Mouse (Mus musculus) embryonic fibroblast, embryonic 13.5 days (primary cell): ENCODE measurements around the gene Vhl.

Experiments
- CTCF ChIP-seq: IDR thresholded peaks from 2 replicates; pipeline ENCODE4 v1.5.1; 2011; ENCODE audit warnings: mild to moderate bottlenecking, control low read depth, low read length, moderate library complexity, borderline replicate concordance; ENCODE audit not compliant: insufficient read depth
- POLR2A ChIP-seq: IDR thresholded peaks from 2 replicates; pipeline ENCODE4 v1.6.1; 2011; ENCODE audit warnings: low read depth, mild to moderate bottlenecking, control low read depth, low read length, moderate library complexity

DNA sequence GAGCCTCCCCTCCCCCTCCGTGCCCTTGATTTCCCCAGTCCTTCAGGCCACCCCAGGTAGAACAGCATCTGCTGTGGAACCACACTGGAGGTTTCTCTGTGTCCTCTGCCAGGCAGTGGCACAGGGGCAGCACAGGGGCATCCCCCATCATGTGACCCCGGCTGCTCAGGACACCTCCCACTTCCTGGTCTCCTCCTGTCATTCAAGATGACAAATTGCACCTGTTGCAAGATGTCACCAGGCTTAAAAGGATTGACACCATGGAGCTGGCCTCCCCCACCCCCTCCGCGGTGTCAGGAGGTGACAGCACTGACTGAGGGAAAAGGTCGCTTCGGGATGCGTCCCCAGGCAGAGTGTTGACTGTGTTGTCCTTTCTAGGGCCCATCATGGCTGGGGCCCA, 46.1 kb downstream of the Vhl start:
- no peak for TF ChIP-seq CTCF
- no peak for TF ChIP-seq POLR2A
